Mouse (Mus musculus) G1E (cell line): ENCODE results near the gene Edil3. TPM values are rescaled to one million over a fixed set of nuclear protein-coding genes. Genes with fewer than 3 reads are reported as not detected.

Experiments
- ATAC-seq: 2 replicates; pipeline ENCODE4 v1.8.0; 2016; ENCODE audit warnings: mild to moderate bottlenecking; ENCODE audit not compliant: insufficient number of reproducible peaks, poor library complexity, low FRiP score, severe bottlenecking; ENCODE audit errors: extremely low read depth
- DNase-seq: peaks from one replicate; pipeline ENCODE4 v3.0.0; 2012; ENCODE audit warnings: low spot score
- H3K27me3 ChIP-seq: 2 replicates; pipeline ENCODE4 v1.6.1; 2012; ENCODE audit warnings: mild to moderate bottlenecking, low read length, inconsistent platforms; ENCODE audit not compliant: insufficient read depth
- H3K36me3 ChIP-seq: replicated peaks from 2 replicates; pipeline ENCODE3; 2012; ENCODE audit warnings: mild to moderate bottlenecking, inconsistent platforms
- H3K4me1 ChIP-seq: 2 replicates; pipeline ENCODE4 v1.6.1; 2012; ENCODE audit warnings: low read depth, low read length, inconsistent platforms, mixed read lengths; ENCODE audit not compliant: insufficient read depth
- H3K4me3 ChIP-seq: 2 replicates; pipeline ENCODE4 v1.5.1; 2012; ENCODE audit warnings: low read depth, mild to moderate bottlenecking, inconsistent platforms, low read length, moderate library complexity, mixed read lengths
- H3K9me3 ChIP-seq: replicated peaks from 2 replicates; pipeline ENCODE4 v1.6.1; 2012; ENCODE audit warnings: inconsistent platforms
- CTCF ChIP-seq: IDR thresholded peaks from 2 replicates; pipeline ENCODE4 v1.5.1; 2012; ENCODE audit warnings: low read depth, low read length, inconsistent platforms, mixed read lengths
- GATA1 ChIP-seq: IDR thresholded peaks from 2 replicates; pipeline ENCODE4 v1.6.1; 2012; ENCODE audit warnings: borderline replicate concordance, low read length, inconsistent platforms, mixed read lengths
- GATA2 ChIP-seq: IDR thresholded peaks from 2 replicates; pipeline ENCODE4 v1.6.1; 2012; ENCODE audit warnings: low read depth, low read length, inconsistent platforms, borderline replicate concordance
- POLR2AphosphoS5 ChIP-seq: IDR thresholded peaks from 2 replicates; pipeline ENCODE4 v1.6.1; 2012; ENCODE audit warnings: low read depth, low read length, inconsistent platforms; ENCODE audit not compliant: insufficient replicate concordance
- TAL1 ChIP-seq: conservative IDR thresholded peaks from 2 replicates; pipeline ENCODE4 v1.6.1; 2012; ENCODE audit warnings: low read depth, low read length, inconsistent platforms, mixed read lengths
- polyA plus RNA-seq: library from polyadenylated mRNA; stranded (reverse); fragments of >175 nt; gene quantifications from 2 replicates; pipeline ENCODE4 v1.2.3, GENCODE M21; 2012
- total RNA-seq, 2 experiments: library from RNA; stranded (forward) in 1 of 2; stranded (reverse) in 1 of 2; fragments of 200-1000 nt in 1 of 2; fragments of >200 nt in 1 of 2; fragmentation: Nextera tagmentation in 1 of 2; gene quantifications; 2 replicates each; pipeline ENCODE4 v1.2.3; 2014 to 2017

Edil3 gene
- total and polyA plus RNA-seq, 3 experiments, result 0.16 TPM; not detected in 2

DNA sequence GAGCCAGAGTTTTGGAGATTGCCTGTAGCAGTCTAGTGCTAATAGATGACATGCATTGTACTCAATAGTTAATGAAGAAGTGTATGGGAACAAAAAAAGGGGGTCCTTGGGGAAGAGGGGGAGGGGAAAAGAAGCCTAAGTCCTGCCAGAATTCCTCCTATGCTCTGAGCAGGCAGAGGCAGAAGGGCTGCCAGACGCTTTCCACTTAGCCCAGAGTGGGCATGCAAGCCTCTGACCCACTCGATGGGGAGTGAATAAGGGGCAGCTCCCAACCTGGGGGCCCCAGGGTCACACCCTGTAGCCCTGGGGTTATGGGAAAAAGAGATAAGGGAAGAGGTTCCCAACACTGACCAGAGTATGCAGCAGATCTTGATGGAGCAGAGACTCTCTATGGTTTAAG, 95.2 kb downstream of the Edil3 start:
- DNase-seq (no peak), ATAC-seq (no peak)
- no peak for TF ChIP-seq TAL1
- TF ChIP-seq GATA1, result no peak
- TF ChIP-seq CTCF, result no peak
- no peak for TF ChIP-seq GATA2
- TF ChIP-seq POLR2AphosphoS5, result no peak
- Histone ChIP-seq H3K4me3 (no peak overlapping the region), H3K9me3 (no peaks in the 10 kb centered on the region), H3K4me1 (no peaks in the 10 kb centered on the region), H3K27me3 (no peaks in the 10 kb centered on the region), H3K36me3 (no peaks in the 10 kb centered on the region)

DNA sequence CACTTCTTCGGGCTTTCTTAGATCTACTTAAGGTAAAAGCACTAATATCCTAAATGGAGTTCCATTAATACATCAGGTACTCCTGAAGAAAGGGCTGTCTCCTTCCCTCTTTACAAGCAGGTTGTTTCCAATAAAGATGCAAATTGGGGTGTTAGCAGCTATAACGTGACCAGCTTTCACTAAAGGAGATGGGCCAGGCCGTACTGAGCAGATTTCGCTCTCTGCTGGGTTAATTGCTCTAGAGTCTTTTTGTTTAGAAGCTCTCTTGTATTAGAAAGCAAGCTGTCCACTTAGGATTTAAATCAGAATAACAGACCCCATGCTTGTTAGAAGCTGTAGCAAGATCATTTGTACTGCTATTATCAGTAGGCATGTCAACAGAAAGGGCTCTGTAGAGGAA, 108.4 kb downstream of the Edil3 start:
- no peaks in the 10 kb centered on the region for H3K9me3 ChIP-seq
- ATAC-seq, result no peak
- H3K4me3 ChIP-seq, result no peak overlapping the region
- TF ChIP-seq TAL1, result no peak
- no peak for TF ChIP-seq POLR2AphosphoS5
- TF ChIP-seq GATA2, result no peak
- no peak for TF ChIP-seq GATA1
- no peak for TF ChIP-seq CTCF
- no peak for DNase-seq
- no peaks in the 10 kb centered on the region for H3K36me3 ChIP-seq
- no peaks in the 10 kb centered on the region for H3K4me1 ChIP-seq
- H3K27me3 ChIP-seq, result no peaks in the 10 kb centered on the region

DNA sequence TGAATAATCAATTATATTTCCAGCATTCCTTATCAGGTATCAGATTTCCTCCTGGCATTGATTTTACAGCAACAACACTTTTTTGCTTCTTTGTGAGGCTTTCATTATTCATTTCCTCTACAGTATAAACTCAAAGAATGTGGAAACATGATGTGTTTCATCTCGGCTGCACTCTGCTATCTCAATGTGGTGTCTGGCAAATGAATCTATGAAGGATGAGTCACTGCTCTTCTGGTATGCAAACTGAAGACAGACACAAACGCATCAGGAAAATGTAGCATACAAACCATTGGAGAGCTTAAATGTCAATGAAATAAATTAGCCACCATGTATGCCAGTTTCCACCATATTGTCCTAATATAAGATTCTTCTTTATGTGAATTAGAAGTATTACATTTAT, 117.3 kb downstream of the Edil3 start:
- DNase-seq (no peak), ATAC-seq (no peak)
- H3K4me3 ChIP-seq, result no peak overlapping the region
- H3K36me3 ChIP-seq, result no peaks in the 10 kb centered on the region
- no peaks in the 10 kb centered on the region for H3K9me3 ChIP-seq
- H3K27me3 ChIP-seq, result no peaks in the 10 kb centered on the region
- TF ChIP-seq POLR2AphosphoS5, result no peak
- no peaks in the 10 kb centered on the region for H3K4me1 ChIP-seq

DNA sequence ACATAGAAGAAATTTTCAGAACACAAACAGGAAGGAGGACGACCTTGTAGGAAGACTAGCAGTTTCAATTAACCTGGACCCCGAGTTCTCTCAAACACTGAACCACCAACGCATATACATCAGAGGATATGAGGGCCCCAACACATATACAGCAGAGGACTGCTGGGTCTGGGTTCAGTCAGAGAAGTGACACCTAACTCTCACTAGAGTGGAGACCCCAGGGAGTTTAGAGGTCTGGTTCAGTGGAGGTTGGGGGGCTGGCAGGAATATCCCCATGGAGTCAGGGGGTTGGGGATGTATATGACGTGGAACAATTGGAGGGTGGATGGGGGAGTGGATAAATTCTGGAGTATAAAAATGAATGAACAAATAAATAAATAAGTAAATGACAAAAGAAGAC, 151.1 kb downstream of the Edil3 start:
- H3K27me3 ChIP-seq, result no peaks in the 10 kb centered on the region
- no peaks in the 10 kb centered on the region for H3K9me3 ChIP-seq
- no peaks in the 10 kb centered on the region for H3K4me1 ChIP-seq
- no peaks in the 10 kb centered on the region for H3K36me3 ChIP-seq
- no peak for DNase-seq
- no peak for TF ChIP-seq GATA2
- no peak for ATAC-seq
- no peak overlapping the region for H3K4me3 ChIP-seq

- no peaks in the 10 kb centered on the region for H3K27me3 ChIP-seq
- no peak for DNase-seq
- no peak for ATAC-seq
- no peak overlapping the region for H3K4me3 ChIP-seq
- H3K4me1 ChIP-seq, result no peaks in the 10 kb centered on the region
- no peaks in the 10 kb centered on the region for H3K36me3 ChIP-seq
- peaks cover 5% of the 10 kb centered on the region; the same call in 1 of the 2 replicates for H3K9me3 ChIP-seq
- no peak for TF ChIP-seq GATA1
- TF ChIP-seq POLR2AphosphoS5, result no peak
- TF ChIP-seq CTCF, result no peak
- TF ChIP-seq TAL1, result no peak
- no peak for TF ChIP-seq GATA2
Observed at GRCm38 (mm10) chr13:89007696-89008427, 186.6 kb downstream of the Edil3 start.

DNA sequence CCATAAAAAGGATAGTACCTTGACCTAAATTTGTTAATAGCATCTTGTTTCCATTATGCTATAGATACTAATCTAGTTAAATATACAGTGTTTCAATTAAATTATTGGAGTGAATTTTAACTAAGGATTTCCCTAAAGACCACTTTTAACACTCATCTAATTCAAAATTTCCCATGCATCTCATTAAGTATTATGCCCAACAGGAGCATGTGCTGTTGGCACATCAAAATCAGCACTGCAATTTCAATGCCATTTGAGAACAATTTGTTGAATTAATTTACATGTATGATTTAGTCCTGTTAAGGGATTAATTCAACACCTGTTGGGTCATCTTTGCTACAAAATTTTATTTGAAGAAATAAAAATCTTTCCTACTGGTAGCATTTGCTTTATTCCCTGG, 191.2 kb downstream of the Edil3 start:
- no peak overlapping the region for H3K4me3 ChIP-seq
- no peaks in the 10 kb centered on the region for H3K9me3 ChIP-seq
- ATAC-seq, result no peak
- H3K27me3 ChIP-seq, result no peaks in the 10 kb centered on the region
- no peaks in the 10 kb centered on the region for H3K36me3 ChIP-seq
- TF ChIP-seq TAL1, result no peak
- no peak for TF ChIP-seq GATA2
- no peak for TF ChIP-seq CTCF
- TF ChIP-seq POLR2AphosphoS5, result no peak
- TF ChIP-seq GATA1, result no peak
- H3K4me1 ChIP-seq, result no peaks in the 10 kb centered on the region
- no peak for DNase-seq

GRCm38 (mm10) chr13:89029817-89030539, 208.7 kb downstream of the Edil3 start:
- no peak overlapping the region for H3K4me3 ChIP-seq
- H3K4me1 ChIP-seq, result no peaks in the 10 kb centered on the region
- ATAC-seq (no peak), DNase-seq (no peak)
- H3K9me3 ChIP-seq, result no peaks in the 10 kb centered on the region
- TF ChIP-seq TAL1 (no peak), CTCF (no peak)
- H3K36me3 ChIP-seq, result no peaks in the 10 kb centered on the region
- no peaks in the 10 kb centered on the region for H3K27me3 ChIP-seq
